Mouse (Mus musculus) heart, postnatal 0 days (tissue): Measurements from ENCODE around the gene Zfp365. TPM values are rescaled to one million over a fixed set of nuclear protein-coding genes. Genes with fewer than 3 reads are reported as not detected.

Experiments used
- ATAC-seq: fragments of 200-750 bp; cut with Nextera tagmentation; 2 replicates; pipeline ENCODE4 v1.8.0; 2017; ENCODE audit warnings: low read depth, moderate number of reproducible peaks, moderate library complexity; ENCODE audit not compliant: insufficient read depth
- DNase-seq: peaks from one replicate; pipeline ENCODE4 v3.0.0-alpha.2; 2016; ENCODE audit warnings: low spot score
- H3K27ac ChIP-seq: fragments of 300-500 bp; sonication (generic); 2 replicates; pipeline ENCODE4 v1.5.1; 2014; ENCODE audit warnings: low read depth, mild to moderate bottlenecking
- H3K27me3 ChIP-seq: fragments of 300-500 bp; sonication (generic); 2 replicates; pipeline ENCODE4 v1.6.1; 2014; ENCODE audit warnings: low read length, mixed read lengths; ENCODE audit not compliant: control insufficient read depth, insufficient read depth
- H3K36me3 ChIP-seq: fragments of 300-500 bp; sonication (generic); replicated peaks from 2 replicates; pipeline ENCODE4 v1.6.1; 2014; ENCODE audit warnings: low read length, mixed read lengths; ENCODE audit not compliant: control insufficient read depth, insufficient read depth
- H3K4me1 ChIP-seq: fragments of 300-500 bp; sonication (generic); 2 replicates; pipeline ENCODE4 v1.6.1; 2014; ENCODE audit warnings: antibody characterized with exemption; ENCODE audit not compliant: control insufficient read depth, insufficient read depth
- H3K4me2 ChIP-seq: fragments of 300-500 bp; sonication (generic); 2 replicates; pipeline ENCODE4 v1.6.1; 2014; ENCODE audit warnings: low read depth, mild to moderate bottlenecking, low read length, moderate library complexity
- H3K4me3 ChIP-seq: fragments of 300-500 bp; sonication (generic); 2 replicates; pipeline ENCODE4 v1.5.1; 2014; ENCODE audit warnings: low read depth, low read length
- H3K9ac ChIP-seq: fragments of 300-500 bp; sonication (generic); replicated peaks from 2 replicates; pipeline ENCODE4 v1.6.1; 2014; ENCODE audit warnings: low read depth, low read length, mixed read lengths
- H3K9me3 ChIP-seq: fragments of 300-500 bp; sonication (generic); replicated peaks from 2 replicates; pipeline ENCODE4 v1.6.1; 2016; ENCODE audit warnings: low read length; ENCODE audit not compliant: control insufficient read depth
- CTCF ChIP-seq: IDR thresholded peaks from 2 replicates; pipeline ENCODE4 v1.5.1; 2016; ENCODE audit warnings: antibody characterized with exemption, control low read depth, low read depth
- EP300 ChIP-seq: IDR thresholded peaks from 2 replicates; pipeline ENCODE4 v1.6.1; 2016; ENCODE audit warnings: antibody characterized with exemption, low read depth
- WGBS: fragments of 180-500 bp; shearing (Covaris S2); extraction: QIAGEN DNeasy Blood & Tissue Kit; methylation state at CpG from one replicate; pipeline ENCODE4 v1.1.7; 2014; 5-methylcytosine and 5-hydroxymethylcytosine counted together
- polyA plus RNA-seq: library from polyadenylated mRNA; unstranded; fragments of >200 nt; fragmentation: Nextera tagmentation; extraction: Ambion mirVana; gene quantifications from 2 replicates; pipeline ENCODE4 v1.2.1, GENCODE M21; 2015
- total RNA-seq: library from RNA; depleted of rRNA; stranded (reverse); fragments of >200 nt; gene quantifications from 2 replicates; pipeline ENCODE4 v1.2.3, GENCODE M21; 2014; ENCODE audit warnings: low replicate concordance; rRNA removed

Gene Zfp365
- total RNA-seq: 0.46 TPM in 1 of 2 replicates, not detected in the other
- 0.34 and 0.37 TPM in 2 replicates for polyA plus RNA-seq

DNA sequence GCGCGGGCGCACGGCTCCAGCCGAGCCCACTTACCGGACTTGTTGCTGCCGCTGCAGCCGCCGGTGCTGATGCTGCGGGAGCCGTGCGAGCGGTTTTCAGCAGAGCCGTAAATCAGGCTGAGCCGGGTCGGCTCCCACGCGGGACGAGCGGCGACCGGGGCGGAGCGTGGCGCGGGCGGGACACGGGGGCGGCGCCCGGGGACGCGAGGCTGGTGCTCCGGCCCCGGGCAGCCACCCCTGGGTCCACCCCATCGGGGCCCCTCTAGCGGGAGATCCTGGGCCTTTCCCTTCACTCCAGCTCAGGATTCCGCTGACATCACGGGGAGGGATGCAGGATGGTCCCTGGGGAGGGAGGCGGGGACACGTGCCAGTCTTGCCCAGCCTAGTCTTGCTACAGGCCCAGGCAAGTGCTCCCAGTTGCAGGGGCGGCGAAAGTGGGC lies at the start of gene Zfp365:
Gene Zfp365 (minus strand): TSS at position 326 of the 440 bp plus-strand sequence.
- ATAC-seq: peak; percentile 85

DNA sequence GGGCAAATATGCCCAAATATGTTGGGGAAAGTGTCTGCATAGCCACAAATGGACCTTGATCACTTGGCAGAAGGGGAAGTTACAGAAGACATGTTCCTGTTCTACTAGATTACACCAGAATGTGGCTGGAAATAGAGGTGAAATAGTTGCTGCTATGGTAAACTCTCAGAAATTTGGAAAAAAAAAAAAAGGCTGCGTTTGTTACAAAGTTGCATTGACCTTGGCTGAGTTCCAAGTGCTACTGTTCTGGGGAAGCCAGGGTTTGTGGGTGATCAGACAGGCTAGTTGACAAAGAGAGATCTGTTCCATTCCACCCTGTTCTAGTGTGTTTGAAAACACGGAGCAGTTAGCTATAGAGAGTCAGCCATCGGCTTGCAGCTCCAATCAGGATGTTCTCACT lies 47.5 kb upstream of the Zfp365 start:
- Histone ChIP-seq H3K36me3 (no peaks in the 10 kb centered on the region), H3K9me3 (no peaks in the 10 kb centered on the region), H3K27ac (no peak overlapping the region), H3K4me2 (no peak overlapping the region), H3K4me1 (no peaks in the 10 kb centered on the region), H3K4me3 (no peak overlapping the region), H3K9ac (no peak overlapping the region), H3K27me3 (no peaks in the 10 kb centered on the region)
- 61% methylated on average over 3 of the region's 3 CpGs for WGBS
- ATAC-seq: no peak
- no peak for DNase-seq
- no peak for TF ChIP-seq CTCF
- no peak for TF ChIP-seq EP300

More for the DNA sequence above, at the start of gene Zfp365:
- no peaks in the 10 kb centered on the region for H3K36me3 ChIP-seq
- H3K9me3 ChIP-seq: 0 out of 2 replicates have a peak, but pooled peaks cover 5% of the 10 kb centered on the region
- peak within 1 kb of the TSS; percentile 64 for H3K4me3 ChIP-seq
- peak within 1 kb of the TSS; percentile 52 for H3K9ac ChIP-seq
- H3K27ac ChIP-seq: no peak within 1 kb of the TSS
- H3K4me1 ChIP-seq: 0 out of 2 replicates have a peak, but pooled peaks cover 6% of the 10 kb centered on the region
- H3K27me3 ChIP-seq: 0 out of 2 replicates have a peak, but pooled peaks cover 14% of the 10 kb centered on the region
- H3K4me2 ChIP-seq: peak within 1 kb of the TSS; percentile 93
- no peak for TF ChIP-seq CTCF
- no peak for TF ChIP-seq EP300
- WGBS: 1% methylated on average over 42 of the region's 43 CpGs
- DNase-seq: peak; percentile 63

DNA sequence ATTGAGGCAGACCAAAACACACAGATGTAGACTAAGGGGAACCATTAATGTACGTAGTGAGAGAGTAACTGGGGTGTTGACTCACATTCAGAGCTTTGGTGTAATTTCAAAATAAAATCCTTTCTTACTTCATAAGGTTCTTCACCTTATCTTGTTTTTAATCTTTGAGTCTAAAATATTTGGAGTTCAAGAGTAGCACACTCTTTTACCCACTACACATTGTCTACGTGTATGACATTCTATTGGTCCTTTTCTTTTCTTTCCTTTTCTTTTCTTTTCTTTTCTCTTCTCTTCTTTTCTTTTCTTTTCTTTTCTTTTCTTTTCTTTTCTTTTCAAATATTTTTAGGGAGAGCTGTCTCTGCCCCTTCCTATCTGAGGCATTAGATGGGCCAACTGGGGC lies 43.5 kb upstream of the Zfp365 start:
- DNase-seq (no peak), ATAC-seq (no peak)
- Histone ChIP-seq H3K27ac (no peak overlapping the region), H3K4me3 (no peak overlapping the region), H3K27me3 (no peaks in the 10 kb centered on the region), H3K36me3 (no peaks in the 10 kb centered on the region), H3K9me3 (no peaks in the 10 kb centered on the region), H3K4me2 (no peak overlapping the region), H3K4me1 (no peaks in the 10 kb centered on the region), H3K9ac (no peak overlapping the region)
- TF ChIP-seq EP300 (no peak), CTCF (no peak)
- 91% methylated on average over 2 of the region's 2 CpGs for WGBS

DNA sequence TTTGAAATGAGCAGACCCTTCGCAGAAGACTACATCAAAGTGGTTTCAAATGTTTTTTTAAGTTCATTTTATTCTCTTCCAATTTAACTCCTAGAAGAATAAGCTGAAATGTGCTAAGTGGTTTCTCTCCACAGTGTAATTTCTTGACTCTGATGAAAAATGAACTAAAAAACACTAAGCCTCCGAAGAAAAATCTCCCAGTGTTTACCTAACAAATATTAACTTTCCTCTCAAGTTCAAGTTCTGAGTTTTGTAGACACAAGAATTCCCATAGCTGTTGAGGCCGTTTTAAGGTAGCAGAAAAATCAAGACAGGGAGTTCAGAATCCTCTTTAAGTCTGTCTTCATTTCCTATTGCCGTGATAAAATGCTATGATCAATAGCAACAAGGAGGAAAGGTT lies 39.2 kb upstream of the Zfp365 start:
- no peak overlapping the region for H3K9ac ChIP-seq
- no peaks in the 10 kb centered on the region for H3K9me3 ChIP-seq
- ATAC-seq (no peak), DNase-seq (no peak)
- no peaks in the 10 kb centered on the region for H3K4me1 ChIP-seq
- WGBS: 77% methylated on average over 4 of the region's 4 CpGs
- no peak overlapping the region for H3K4me2 ChIP-seq
- no peaks in the 10 kb centered on the region for H3K27me3 ChIP-seq
- H3K4me3 ChIP-seq: no peak overlapping the region
- no peaks in the 10 kb centered on the region for H3K36me3 ChIP-seq
- no peak overlapping the region for H3K27ac ChIP-seq
- no peak for TF ChIP-seq CTCF
- TF ChIP-seq EP300: no peak

DNA sequence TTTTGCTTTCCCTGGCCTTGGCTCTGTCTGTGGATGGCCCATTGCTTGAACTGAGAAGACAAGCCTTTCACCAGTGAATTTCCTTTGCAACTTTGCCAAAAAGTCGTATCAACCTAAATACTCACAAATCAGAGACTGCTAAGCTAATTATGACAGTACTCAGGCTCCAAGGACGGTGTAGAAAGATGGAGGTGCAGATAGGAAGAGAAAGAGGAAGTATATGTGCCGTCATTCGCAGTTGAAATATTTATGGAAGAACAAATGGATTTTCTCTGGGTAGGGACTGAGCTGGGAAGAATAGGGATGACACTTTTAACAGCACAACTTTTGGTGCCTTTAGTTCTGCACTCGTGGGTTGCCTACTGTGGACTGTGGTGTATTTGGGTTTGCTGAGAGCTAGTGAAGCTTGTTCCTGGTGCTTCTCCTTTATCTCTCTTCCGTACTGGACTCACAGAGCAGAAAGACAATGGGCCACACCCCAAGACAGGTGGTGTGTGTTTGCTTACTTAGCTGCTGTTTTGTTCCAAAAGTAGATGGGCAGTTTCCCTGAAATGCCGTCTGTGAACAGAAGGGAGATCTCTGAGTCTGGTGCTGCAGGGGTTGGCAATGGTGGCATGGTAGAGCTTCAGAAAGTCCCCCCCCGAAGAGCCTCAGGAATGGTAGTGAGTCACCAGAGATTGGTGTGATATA lies 37.7 kb upstream of the Zfp365 start:
- Histone ChIP-seq H3K36me3 (no peaks in the 10 kb centered on the region), H3K27ac (no peak overlapping the region), H3K27me3 (no peaks in the 10 kb centered on the region), H3K4me1 (no peaks in the 10 kb centered on the region), H3K4me2 (no peak overlapping the region), H3K9ac (no peak overlapping the region), H3K9me3 (no peaks in the 10 kb centered on the region), H3K4me3 (no peak overlapping the region)
- DNase-seq: no peak
- ATAC-seq: no peak
- TF ChIP-seq EP300 (no peak), CTCF (no peak)
- WGBS: 55% methylated on average over 8 of the region's 8 CpGs

DNA sequence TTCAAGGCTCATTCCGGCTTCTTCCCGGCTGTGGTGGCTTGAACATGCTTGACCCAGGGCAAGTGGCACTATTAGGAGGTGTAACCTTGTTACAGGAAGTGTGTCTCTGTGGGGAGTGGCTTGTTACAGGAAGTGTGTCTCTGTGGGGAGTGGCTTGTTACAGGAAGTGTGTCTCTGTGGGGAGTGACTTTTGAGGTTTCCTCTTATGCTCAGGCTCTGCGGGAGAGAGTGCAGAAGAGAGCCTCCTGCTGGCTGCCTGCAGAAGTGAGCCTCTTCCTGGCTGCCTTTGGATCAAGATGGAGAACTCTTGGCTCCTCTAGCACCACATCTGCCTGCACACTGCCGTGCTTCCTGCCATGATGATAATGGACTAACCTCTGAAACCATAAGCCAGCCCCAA lies 31.1 kb upstream of the Zfp365 start:
- TF ChIP-seq EP300 (no peak), CTCF (no peak)
- ATAC-seq: no peak
- Histone ChIP-seq H3K4me3 (no peak overlapping the region), H3K9ac (no peak overlapping the region), H3K4me1 (no peaks in the 10 kb centered on the region), H3K9me3 (no peaks in the 10 kb centered on the region), H3K4me2 (no peak overlapping the region), H3K36me3 (no peaks in the 10 kb centered on the region), H3K27me3 (no peaks in the 10 kb centered on the region), H3K27ac (no peak overlapping the region)
- 86% methylated on average over 4 of the region's 4 CpGs for WGBS
- DNase-seq: no peak
